9 mouse cellular contexts compared by ENCODE assay signal in the genomic region with DNA sequence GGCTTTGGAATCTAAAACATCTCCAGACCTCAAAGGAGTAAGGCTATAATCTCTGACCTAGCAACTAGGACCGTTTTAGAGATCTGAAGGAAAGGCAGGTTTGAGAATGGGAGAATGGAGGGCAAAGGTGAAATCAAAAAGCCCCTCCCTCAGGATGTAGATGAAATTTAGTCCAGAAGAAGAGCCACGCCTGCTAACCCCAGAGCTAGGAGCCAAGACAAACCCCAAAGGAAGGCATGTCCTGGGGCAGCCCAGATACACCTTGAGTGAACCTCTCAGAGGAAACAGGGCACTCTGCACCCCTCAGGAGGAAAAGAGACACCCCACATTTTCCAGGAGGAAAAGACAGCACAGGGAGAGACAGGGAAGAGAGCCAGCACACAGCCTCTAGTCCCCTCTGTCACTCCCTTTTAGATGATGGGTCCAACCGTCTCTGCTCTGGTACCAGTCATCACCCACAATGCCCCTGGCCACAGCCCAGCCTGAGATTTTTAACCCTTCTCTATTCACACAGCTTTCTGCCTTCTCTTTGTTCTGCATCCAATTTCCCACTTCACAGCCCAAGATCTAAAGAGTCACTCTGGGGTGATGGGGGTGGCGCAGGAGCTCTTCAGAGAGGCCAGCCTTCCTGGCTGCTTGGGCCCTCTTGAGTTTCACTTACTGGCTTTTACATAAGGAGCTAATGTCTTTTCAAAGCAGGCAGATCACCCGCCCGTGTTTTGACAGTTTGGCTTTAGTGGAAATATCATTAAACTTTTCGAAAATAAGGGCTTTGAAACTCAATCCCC.
DNase-seq lines count a peak whose midpoint lies in the region; ATAC-seq and TF ChIP-seq lines count a peak whose summit lies in the region.
"Had no signal": no experiment of that assay in that cellular context is flagged by ENCODE, and none has a peak within 500 bp of the region (broad histone marks: within the 10 kb centered on the region; RNA-seq: fewer than 3 reads in every experiment).

No protein-coding gene starts in this region.

- H3K36me3 ChIP-seq in kidney, postnatal 0 days (ENCODE audit: insufficient read depth, low read length) = no peaks in the 10 kb centered on the region
- H3K36me3 ChIP-seq in forebrain, embryonic 11.5 days (ENCODE audit: control insufficient read depth, insufficient read depth, low read length) = no peaks in the 10 kb centered on the region
- H3K36me3 ChIP-seq in small intestine, adult 2 months (ENCODE audit: control insufficient read depth, insufficient read depth, low read length) = no peaks in the 10 kb centered on the region

- no peak for TF ChIP-seq POLR2A in small intestine, adult 2 months (IDR thresholded peaks at IDR 0.05; ENCODE audit: low read depth, low read length)

- no peak for TF ChIP-seq CTCF in kidney, postnatal 0 days (IDR thresholded peaks at IDR 0.05; ENCODE audit: low read depth)
- no peak for TF ChIP-seq CTCF in small intestine, adult 2 months (IDR thresholded peaks at IDR 0.05; ENCODE audit: extremely low read depth, insufficient read length, insufficient replicate concordance, low read depth, low read length)

- H3K27ac ChIP-seq in kidney, postnatal 0 days = peak overlapping the region; percentile 88
- H3K27ac ChIP-seq in forebrain, embryonic 11.5 days (ENCODE audit: low read depth, low read length) = peak overlapping the region; percentile 54; the same call in 1 of the 2 replicates
- H3K27ac ChIP-seq in small intestine, adult 2 months (ENCODE audit: insufficient read depth, low read depth, low read length) = peak overlapping the region; percentile 47
- H3K27ac ChIP-seq: liver, embryonic 14.5 days had no signal

- peak; percentile 66 for ATAC-seq in kidney, postnatal 0 days (replicated peaks; ENCODE audit: low FRiP score, low read depth)
- ATAC-seq in forebrain, embryonic 11.5 days (replicated peaks; ENCODE audit: low FRiP score) = peak; percentile 81

- 14% methylated on average over 7 of the region's 7 CpGs for WGBS in kidney, postnatal 0 days
- 18% methylated on average over 7 of the region's 7 CpGs for WGBS in forebrain, embryonic 11.5 days
- 41% methylated on average over 7 of the region's 7 CpGs for WGBS in small intestine, adult 2 months

- peak overlapping the region; percentile 18; the same call in 1 of the 2 replicates for H3K9ac ChIP-seq in kidney, postnatal 0 days (ENCODE audit: low read depth, low read length)
- H3K9ac ChIP-seq in forebrain, embryonic 11.5 days (ENCODE audit: low read length) = no peak overlapping the region
- H3K9ac ChIP-seq: liver, embryonic 14.5 days had no signal

- H3K27me3 ChIP-seq in kidney, postnatal 0 days (ENCODE audit: insufficient read depth, low read length) = no peaks in the 10 kb centered on the region
- H3K27me3 ChIP-seq in forebrain, embryonic 11.5 days (ENCODE audit: control insufficient read depth, insufficient read depth, low read length) = no peaks in the 10 kb centered on the region; the same call in 1 of the 2 replicates
- no peaks in the 10 kb centered on the region for H3K27me3 ChIP-seq in small intestine, adult 2 months (ENCODE audit: control insufficient read depth, insufficient read depth, low read length)

- no peaks in the 10 kb centered on the region for H3K9me3 ChIP-seq in kidney, postnatal 0 days (replicated peaks; ENCODE audit: low read length)
- no peaks in the 10 kb centered on the region for H3K9me3 ChIP-seq in forebrain, embryonic 11.5 days (ENCODE audit: control insufficient read depth, low read length)

- peaks cover 21% of the 10 kb centered on the region for H3K4me1 ChIP-seq in kidney, postnatal 0 days (replicated peaks; ENCODE audit: insufficient read depth, low read length)
- H3K4me1 ChIP-seq in forebrain, embryonic 11.5 days (replicated peaks; ENCODE audit: control insufficient read depth, insufficient read depth, low read length) = peaks cover 6% of the 10 kb centered on the region; the same call in 1 of the 2 replicates
- H3K4me1 ChIP-seq in small intestine, adult 2 months (ENCODE audit: control insufficient read depth, insufficient read depth, insufficient read length, low read length) = peaks cover 13% of the 10 kb centered on the region

- no peak overlapping the region for H3K4me2 ChIP-seq in kidney, postnatal 0 days (ENCODE audit: low read length)
- H3K4me2 ChIP-seq in forebrain, embryonic 11.5 days (ENCODE audit: low read depth, low read length, severe bottlenecking) = no peak overlapping the region

- peak; percentile 92 for DNase-seq in kidney, postnatal 0 days (ENCODE audit: low spot score)
- no peak for DNase-seq in kidney, adult 8-10 months
- peak; percentile 66 for DNase-seq in forebrain, embryonic 11.5 days (ENCODE audit: low spot score)
- peak; percentile 76 to 85 for DNase-seq in lung, adult 18-20 months
- DNase-seq in frontal cortex, adult 2 months (ENCODE audit: extremely low spot score in 1 of 2, low spot score in 1 of 2) = no peak
- no peak for DNase-seq in liver
- DNase-seq in right cerebral cortex, postnatal 14 days = no peak

- no peak overlapping the region for H3K4me3 ChIP-seq in kidney, postnatal 0 days (replicated peaks; ENCODE audit: low read depth, low read length)
- H3K4me3 ChIP-seq in forebrain, embryonic 11.5 days (ENCODE audit: low read depth, low read length) = no peak overlapping the region
- H3K4me3 ChIP-seq in small intestine, adult 2 months (ENCODE audit: low read depth, low read length) = no peak overlapping the region

Comparison
In these comparisons a context has a peak if more than half of its experiments do, and no peak if none do; other contexts are left out.
1. DNase-seq: peak in kidney, postnatal 0 days (single experiment), forebrain, embryonic 11.5 days (single experiment) and lung, adult 18-20 months (2 of 2); none in kidney, adult 8-10 months (0 of 2), frontal cortex, adult 2 months (0 of 2), liver (single experiment) and right cerebral cortex, postnatal 14 days (single experiment).
2. Peak in every context shown above with its lines, with median percentiles within 50 percentile points of each other: H3K27ac ChIP-seq.